Mouse (Mus musculus) hindbrain, embryonic 15.5 days (tissue): Measurements from ENCODE around the gene Fdps. TPM values are rescaled to one million over a fixed set of nuclear protein-coding genes. Genes with fewer than 3 reads are reported as not detected.
"Not testable (repeated sequence)": the region's sequence is repeated elsewhere in the genome, so short reads cannot be mapped to it uniquely, and the experiment has no call there.

ENCODE experiments used
- ATAC-seq: fragments of 200-750 bp; cut with Nextera tagmentation; 2 replicates; pipeline ENCODE4 v1.8.0; 2017; ENCODE audit warnings: low read depth, moderate number of reproducible peaks, moderate TSS enrichment; ENCODE audit not compliant: low FRiP score
- H3K27ac ChIP-seq: fragments of 300-500 bp; sonication (generic); replicated peaks from 2 replicates; pipeline ENCODE4 v1.5.1; 2015; ENCODE audit warnings: mild to moderate bottlenecking, inconsistent platforms
- H3K27me3 ChIP-seq: fragments of 300-500 bp; sonication (generic); 2 replicates; pipeline ENCODE4 v1.6.1; 2015; ENCODE audit warnings: control low read depth, inconsistent platforms
- H3K36me3 ChIP-seq: fragments of 300-500 bp; sonication (generic); 2 replicates; pipeline ENCODE4 v1.6.1; 2015; ENCODE audit warnings: control low read depth, inconsistent platforms
- H3K4me1 ChIP-seq: fragments of 300-500 bp; sonication (generic); replicated peaks from 2 replicates; pipeline ENCODE4 v1.6.1; 2015; ENCODE audit warnings: control low read depth, inconsistent platforms
- H3K4me2 ChIP-seq: fragments of 300-500 bp; sonication (generic); 2 replicates; pipeline ENCODE4 v1.6.1; 2015; ENCODE audit warnings: moderate library complexity, mild to moderate bottlenecking, inconsistent platforms
- H3K4me3 ChIP-seq: fragments of 300-500 bp; sonication (generic); 2 replicates; pipeline ENCODE4 v1.5.1; 2015; ENCODE audit warnings: mild to moderate bottlenecking, inconsistent platforms
- H3K9ac ChIP-seq: fragments of 300-500 bp; sonication (generic); 2 replicates; pipeline ENCODE4 v1.6.1; 2015; ENCODE audit warnings: inconsistent platforms
- H3K9me3 ChIP-seq: fragments of 300-500 bp; sonication (generic); 2 replicates; pipeline ENCODE4 v1.6.1; 2016; ENCODE audit warnings: control low read depth, inconsistent platforms
- WGBS: fragments of 180-500 bp; shearing (Covaris S2); methylation state at CpG from one replicate; pipeline ENCODE4 v1.1.7; 2015; 5-methylcytosine and 5-hydroxymethylcytosine counted together
- polyA plus RNA-seq: library from polyadenylated mRNA; unstranded; fragments of >200 nt; fragmentation: Nextera tagmentation; extraction: Ambion mirVana; gene quantifications from 2 replicates; pipeline ENCODE4 v1.2.1, GENCODE M21; 2015

Gene Fdps
- polyA plus RNA-seq, 1 experiment from 2014 or later, result 465 TPM

GRCm38 (mm10) chr3:89084133-89084532, 17.6 kb downstream of the Fdps start:
- Histone ChIP-seq H3K4me2 (no peak overlapping the region), H3K27me3 (no peaks in the 10 kb centered on the region), H3K4me3 (no peak overlapping the region), H3K9ac (no peak overlapping the region), H3K36me3 (peaks cover 62% of the 10 kb centered on the region), H3K4me1 (peaks cover 12% of the 10 kb centered on the region), H3K27ac (no peak overlapping the region), H3K9me3 (no peaks in the 10 kb centered on the region)
- 71% methylated on average over 2 of the region's 2 CpGs for WGBS
- ATAC-seq, result no peak

DNA sequence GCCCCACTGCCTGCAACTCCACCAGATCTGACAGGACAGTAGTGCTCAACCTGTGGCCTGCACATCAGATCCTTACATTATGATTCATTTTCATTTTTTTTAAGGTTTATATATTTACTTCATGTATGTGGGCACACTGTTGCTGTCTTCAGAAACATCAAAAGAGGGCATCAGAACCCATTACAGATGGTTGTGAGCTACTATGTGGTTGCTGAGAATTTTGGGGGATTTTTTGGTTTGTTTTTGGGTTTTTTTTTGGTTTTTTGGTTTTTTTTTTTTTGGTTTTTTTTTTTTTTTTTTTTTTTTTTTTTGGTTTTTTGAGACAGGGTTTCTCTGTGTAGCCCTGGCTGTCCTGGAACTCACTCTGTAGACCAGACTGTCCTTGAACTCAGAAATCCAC, 19.5 kb downstream of the Fdps start:
- not testable (repeated sequence) for H3K27me3 ChIP-seq, H3K27ac ChIP-seq, H3K4me1 ChIP-seq, ATAC-seq, H3K4me3 ChIP-seq, H3K9me3 ChIP-seq, H3K4me2 ChIP-seq, H3K9ac ChIP-seq
- peaks cover 58% of the 10 kb centered on the region for H3K36me3 ChIP-seq

DNA sequence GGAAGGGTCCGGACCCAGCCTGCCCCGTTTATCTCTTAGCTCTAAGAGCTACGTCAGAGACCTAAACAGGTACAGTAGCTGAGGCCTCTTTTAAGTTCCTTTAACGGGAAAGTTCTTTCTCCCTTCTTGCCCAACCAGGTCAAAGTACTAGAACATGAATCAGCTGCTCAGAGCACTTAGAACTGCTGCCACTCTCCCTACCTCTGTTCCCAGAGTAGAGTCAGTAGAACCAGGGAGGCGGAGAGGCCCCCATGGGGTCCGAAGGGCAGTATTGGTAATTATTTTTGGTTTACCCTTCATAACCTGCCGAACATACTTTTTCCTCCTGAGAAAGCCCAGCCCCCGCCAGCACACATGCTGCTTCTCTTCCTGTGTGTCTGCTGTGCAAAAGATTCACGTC, 24.4 kb downstream of the Fdps start:
- WGBS, result 90% methylated on average over 9 of the region's 9 CpGs
- peaks cover 68% of the 10 kb centered on the region for H3K36me3 ChIP-seq

DNA sequence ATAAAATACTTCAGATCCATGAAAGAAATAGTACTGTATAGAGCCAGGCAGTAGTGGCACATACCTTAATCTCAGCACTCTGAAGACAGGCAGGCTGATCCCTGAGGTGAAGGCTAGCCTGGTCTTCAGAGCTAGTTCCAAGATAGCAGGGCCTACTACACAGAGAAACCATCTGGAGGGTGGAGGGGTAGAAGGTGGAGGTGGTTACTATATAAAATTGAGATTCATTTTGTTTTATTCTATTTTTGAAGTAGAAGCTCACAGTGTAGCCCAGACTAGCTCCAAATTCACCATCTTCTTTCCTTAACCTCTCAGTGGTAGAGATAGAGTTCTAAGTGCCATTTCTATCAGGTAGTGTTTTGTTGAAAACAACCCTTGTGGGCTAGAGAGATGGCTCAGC, 34.5 kb downstream of the Fdps start:
- ATAC-seq, result no peak
- no peak overlapping the region for H3K4me2 ChIP-seq
- no peak overlapping the region for H3K4me3 ChIP-seq
- H3K27ac ChIP-seq, result no peak overlapping the region
- H3K9me3 ChIP-seq, result no peaks in the 10 kb centered on the region
- no peaks in the 10 kb centered on the region for H3K4me1 ChIP-seq
- H3K27me3 ChIP-seq, result no peaks in the 10 kb centered on the region
- H3K36me3 ChIP-seq, result peaks cover 88% of the 10 kb centered on the region
- no peak overlapping the region for H3K9ac ChIP-seq

More for the DNA sequence above, 24.4 kb downstream of the Fdps start:
- Histone ChIP-seq H3K9ac (no peak overlapping the region), H3K4me1 (no peaks in the 10 kb centered on the region), H3K27ac (no peak overlapping the region), H3K4me3 (no peak overlapping the region), H3K9me3 (no peaks in the 10 kb centered on the region), H3K4me2 (no peak overlapping the region), H3K27me3 (no peaks in the 10 kb centered on the region)
- ATAC-seq, result no peak

DNA sequence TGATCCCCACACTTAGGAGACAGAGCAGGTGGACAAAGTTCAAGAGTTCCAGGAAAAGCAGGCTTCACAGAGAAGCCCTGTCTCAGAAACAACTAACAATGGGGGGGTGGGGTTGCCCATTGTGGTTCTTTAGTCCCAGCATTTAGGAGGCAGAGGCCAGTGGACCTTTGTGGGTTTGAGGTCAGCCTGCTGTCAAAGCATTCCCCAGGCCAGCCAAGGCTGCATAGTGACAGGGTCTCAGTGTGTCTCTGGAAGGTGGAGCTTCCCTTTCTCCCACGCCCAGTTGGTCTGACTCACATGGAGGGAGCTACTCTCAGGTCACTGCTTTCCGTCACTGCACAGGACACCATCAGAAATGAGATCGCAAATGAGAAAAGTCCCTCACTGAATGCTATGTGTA, 40.1 kb downstream of the Fdps start:
- H3K36me3 ChIP-seq, result peaks cover 86% of the 10 kb centered on the region
- H3K4me3 ChIP-seq, result no peak overlapping the region
- no peaks in the 10 kb centered on the region for H3K27me3 ChIP-seq
- no peaks in the 10 kb centered on the region for H3K9me3 ChIP-seq
- no peak overlapping the region for H3K4me2 ChIP-seq
- whole genome bisulfite sequencing, result 35% methylated on average over 3 of the region's 3 CpGs
- no peak overlapping the region for H3K27ac ChIP-seq
- ATAC-seq, result no peak
- no peaks in the 10 kb centered on the region for H3K4me1 ChIP-seq
- H3K9ac ChIP-seq, result no peak overlapping the region

- ATAC-seq, result no peak
- WGBS, result 77% methylated on average over 3 of the region's 3 CpGs
- no peaks in the 10 kb centered on the region for H3K4me1 ChIP-seq
- no peak overlapping the region for H3K27ac ChIP-seq
- H3K27me3 ChIP-seq, result no peaks in the 10 kb centered on the region
- H3K9me3 ChIP-seq, result no peaks in the 10 kb centered on the region
- H3K4me3 ChIP-seq, result no peak overlapping the region
- peaks cover 89% of the 10 kb centered on the region for H3K36me3 ChIP-seq
- no peak overlapping the region for H3K4me2 ChIP-seq
- H3K9ac ChIP-seq, result no peak overlapping the region
Measured at GRCm38 (mm10) chr3:89058783-89059182, 43.0 kb downstream of the Fdps start.

DNA sequence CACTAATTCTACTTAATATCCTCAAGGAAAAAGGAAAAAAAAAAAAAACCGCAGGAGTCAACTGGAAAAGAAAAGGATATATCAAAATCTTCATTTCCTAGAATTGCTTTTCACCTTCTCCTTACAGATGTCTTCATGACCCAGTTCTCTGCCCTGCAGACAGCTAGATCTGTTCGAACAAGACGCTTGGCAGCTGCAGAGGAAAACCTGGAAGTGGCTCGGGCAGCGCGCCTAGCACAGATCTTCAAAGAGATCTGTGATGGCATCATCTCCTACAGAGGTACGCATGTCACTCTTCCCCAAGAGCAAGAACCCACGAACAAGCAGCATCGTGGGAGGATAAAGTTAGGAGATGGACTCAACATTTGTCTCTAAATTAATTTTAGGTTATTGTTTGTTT, 43.4 kb downstream of the Fdps start:
- no peak overlapping the region for H3K9ac ChIP-seq
- no peaks in the 10 kb centered on the region for H3K27me3 ChIP-seq
- H3K27ac ChIP-seq, result no peak overlapping the region
- H3K36me3 ChIP-seq, result peaks cover 89% of the 10 kb centered on the region
- H3K4me2 ChIP-seq, result no peak overlapping the region
- 97% methylated on average over 9 of the region's 9 CpGs for WGBS
- ATAC-seq, result no peak
- H3K4me1 ChIP-seq, result no peaks in the 10 kb centered on the region
- no peak overlapping the region for H3K4me3 ChIP-seq
- H3K9me3 ChIP-seq, result no peaks in the 10 kb centered on the region

Other genes starting within 250 kb of the Fdps start
- 47.4 and 50.6 TPM in 2 replicates for gene Msto1, start 188.0 kb downstream of the Fdps start, polyA plus RNA-seq
- gene Ash1l, start 151.3 kb downstream of the Fdps start, polyA plus RNA-seq, result 17.5 and 19.5 TPM in 2 replicates
- gene Dap3, start 150.8 kb downstream of the Fdps start, polyA plus RNA-seq, result 121 and 129 TPM in 2 replicates
- 111 and 120 TPM in 2 replicates for gene Rusc1, start 8.6 kb downstream of the Fdps start, polyA plus RNA-seq
- not detected in 2 replicates for gene Gm43738, start 860 bp downstream of the Fdps start, polyA plus RNA-seq
- gene Pklr, start 34.2 kb upstream of the Fdps start, polyA plus RNA-seq, result 0.09 TPM in 2 replicates
- 51.9 and 59.2 TPM in 2 replicates for gene Hcn3, start 58.2 kb upstream of the Fdps start, polyA plus RNA-seq
- 20.0 and 22.6 TPM in 2 replicates for gene Clk2, start 62.8 kb upstream of the Fdps start, polyA plus RNA-seq
- gene Scamp3, start 75.5 kb upstream of the Fdps start, polyA plus RNA-seq, result 148 and 158 TPM in 2 replicates
- gene Fam189b, start 81.2 kb upstream of the Fdps start, polyA plus RNA-seq, result 35.5 and 39.2 TPM in 2 replicates
- 46.6 and 48.0 TPM in 2 replicates for gene Gba, start 101.0 kb upstream of the Fdps start, polyA plus RNA-seq
- 51.5 and 51.6 TPM in 2 replicates for gene Thbs3, start 113.2 kb upstream of the Fdps start, polyA plus RNA-seq
- 149 and 152 TPM in 2 replicates for gene Mtx1, start 125.1 kb upstream of the Fdps start, polyA plus RNA-seq
- 1.2 and 1.6 TPM in 2 replicates for gene Muc1, start 127.1 kb upstream of the Fdps start, polyA plus RNA-seq
- 196 and 211 TPM in 2 replicates for gene Krtcap2, start 144.0 kb upstream of the Fdps start, polyA plus RNA-seq
- gene Trim46, start 144.3 kb upstream of the Fdps start, polyA plus RNA-seq, result 71.3 and 81.6 TPM in 2 replicates
- 80.0 and 88.4 TPM in 2 replicates for gene Dpm3, start 157.4 kb upstream of the Fdps start, polyA plus RNA-seq
- 36.2 and 38.5 TPM in 2 replicates for gene Slc50a1, start 168.6 kb upstream of the Fdps start, polyA plus RNA-seq
- gene Efna1, start 179.2 kb upstream of the Fdps start, polyA plus RNA-seq, result 8.9 and 9.1 TPM in 2 replicates
- gene Efna3, start 221.0 kb upstream of the Fdps start, polyA plus RNA-seq, result 62.4 and 72.3 TPM in 2 replicates
- 6.0 and 7.4 TPM in 2 replicates for gene Efna4, start 236.1 kb upstream of the Fdps start, polyA plus RNA-seq
- gene Adam15, start 248.0 kb upstream of the Fdps start, polyA plus RNA-seq, result 71.0 and 77.1 TPM in 2 replicates